Mouse (Mus musculus): ENCODE data around the gene Dgkq.

Dgkq gene

GRCm38 (mm10) chr5:108668977-108669936, at the start of gene Dgkq:
Dgkq (minus strand) TSS chr5:108669672.
- DNase-seq: peak; percentile 92

- no peak for DNase-seq
Measured at GRCm38 (mm10) chr5:108718051-108718450, 48.6 kb upstream of the Dgkq start.

GRCm38 (mm10) chr5:108715974-108716373, 46.5 kb upstream of the Dgkq start:
- no peak for DNase-seq

- DNase-seq: no peak
Measured at GRCm38 (mm10) chr5:108714149-108714548, 44.7 kb upstream of the Dgkq start.

- DNase-seq: no peak
Measured at GRCm38 (mm10) chr5:108713691-108714090, 44.2 kb upstream of the Dgkq start.

- no peak for DNase-seq
Measured at GRCm38 (mm10) chr5:108713096-108713495, 43.6 kb upstream of the Dgkq start.

GRCm38 (mm10) chr5:108711968-108712367, 42.5 kb upstream of the Dgkq start:
- no peak for DNase-seq

GRCm38 (mm10) chr5:108708981-108709731, 39.7 kb upstream of the Dgkq start:
- DNase-seq: no peak

GRCm38 (mm10) chr5:108708419-108708818, 38.9 kb upstream of the Dgkq start:
- no peak for DNase-seq

- no peak for DNase-seq
Measured at GRCm38 (mm10) chr5:108707758-108708157, 38.3 kb upstream of the Dgkq start.

GRCm38 (mm10) chr5:108703754-108704626, 34.5 kb upstream of the Dgkq start:
- DNase-seq: no peak

- no peak for DNase-seq
Measured at GRCm38 (mm10) chr5:108701341-108702021, 32.0 kb upstream of the Dgkq start.

GRCm38 (mm10) chr5:108700346-108700745, 30.9 kb upstream of the Dgkq start:
- DNase-seq: no peak

- no peak for DNase-seq
Measured at GRCm38 (mm10) chr5:108697341-108697753, 27.9 kb upstream of the Dgkq start.

GRCm38 (mm10) chr5:108696542-108696941, 27.1 kb upstream of the Dgkq start:
- DNase-seq: no peak

- DNase-seq: no peak
Measured at GRCm38 (mm10) chr5:108695861-108696260, 26.4 kb upstream of the Dgkq start.

- DNase-seq: peak; percentile 52 to 54
Measured at GRCm38 (mm10) chr5:108694352-108695261, 25.1 kb upstream of the Dgkq start.

GRCm38 (mm10) chr5:108693872-108694288, 24.4 kb upstream of the Dgkq start:
- peak; percentile 88 to 89 for DNase-seq

GRCm38 (mm10) chr5:108692271-108692670, 22.8 kb upstream of the Dgkq start, which contains the start of gene Fgfrl1:
Fgfrl1 (plus strand) TSS chr5:108692382.
- peak; percentile 74 to 78 for DNase-seq

GRCm38 (mm10) chr5:108691152-108691551, 21.7 kb upstream of the Dgkq start:
- no peak for DNase-seq

GRCm38 (mm10) chr5:108689091-108689490, 19.6 kb upstream of the Dgkq start:
- no peak for DNase-seq
